10 mouse cellular contexts compared by ENCODE assay signal in genomic region chr4:59869488-59870057, GRCm38 (mm10). TPM values are rescaled to one million over a fixed set of nuclear protein-coding genes. Genes with fewer than 3 reads are reported as not detected.
DNase-seq lines count a peak whose midpoint lies in the region; ATAC-seq and TF ChIP-seq lines count a peak whose summit lies in the region.
"Had no signal": no experiment of that assay in that cellular context is flagged by ENCODE, and none has a peak within 500 bp of the region (broad histone marks: within the 10 kb centered on the region; RNA-seq: fewer than 3 reads in every experiment).

No protein-coding gene starts in this region.

- no peak overlapping the region for H3K4me3 ChIP-seq in midbrain, embryonic 14.5 days (replicated peaks; ENCODE audit: low read depth, low read length)
- no peak overlapping the region for H3K4me3 ChIP-seq in midbrain, embryonic 13.5 days (replicated peaks)
- no peak overlapping the region for H3K4me3 ChIP-seq in gastrocnemius, adult 2 months
- no peak overlapping the region for H3K4me3 ChIP-seq in liver, embryonic 11.5 days (ENCODE audit: low read depth, low read length)

- no peaks in the 10 kb centered on the region for H3K4me1 ChIP-seq in midbrain, embryonic 14.5 days (ENCODE audit: control insufficient read depth, insufficient read depth, low read length)
- 0 out of 2 replicates have a peak, but pooled peaks cover 2% of the 10 kb centered on the region for H3K4me1 ChIP-seq in midbrain, embryonic 13.5 days (replicated peaks)
- peaks cover 7% of the 10 kb centered on the region for H3K4me1 ChIP-seq in liver, embryonic 11.5 days (replicated peaks; ENCODE audit: control insufficient read depth, insufficient read depth, low read length)

- peak; percentile 38 to 67 for DNase-seq in adrenal gland, adult (ENCODE audit: inconsistent age in 2 of 2, low spot score in 1 of 2)
- DNase-seq in adrenal gland, postnatal 4 days (ENCODE audit: low spot score in 2 of 2) = no peak
- peak; percentile 25 for DNase-seq in midbrain, embryonic 14.5 days
- peak; percentile 57 for DNase-seq in gastrocnemius, adult 2 months
- peak; percentile 54 for DNase-seq in lung, postnatal 25 days (ENCODE audit: low spot score)
- no peak for DNase-seq in liver, embryonic 11.5 days (ENCODE audit: low spot score)

- no peaks in the 10 kb centered on the region for H3K36me3 ChIP-seq in midbrain, embryonic 14.5 days (ENCODE audit: control insufficient read depth, insufficient read depth, low read length)
- no peaks in the 10 kb centered on the region for H3K36me3 ChIP-seq in midbrain, embryonic 13.5 days
- no peaks in the 10 kb centered on the region for H3K36me3 ChIP-seq in liver, embryonic 11.5 days (ENCODE audit: control insufficient read depth, insufficient read depth, low read length)

- no peaks in the 10 kb centered on the region for H3K9me3 ChIP-seq in midbrain, embryonic 14.5 days (ENCODE audit: control insufficient read depth, low read length)
- H3K9me3 ChIP-seq in midbrain, embryonic 13.5 days = no peaks in the 10 kb centered on the region
- no peaks in the 10 kb centered on the region for H3K9me3 ChIP-seq in liver, embryonic 11.5 days (ENCODE audit: control insufficient read depth, low read length)

- ATAC-seq in midbrain, embryonic 14.5 days (ENCODE audit: low FRiP score, low TSS enrichment) = no peak
- ATAC-seq in midbrain, embryonic 13.5 days = no peak
- no peak for ATAC-seq in liver, embryonic 11.5 days (replicated peaks; ENCODE audit: low FRiP score)
- ATAC-seq in activated CD4-positive, CD25-positive, alpha-beta regulatory T cell, adult 4 months = no peak

- 76% methylated on average over 6 of the region's 6 CpGs for WGBS in midbrain, embryonic 14.5 days
- WGBS in midbrain, embryonic 13.5 days = 86% methylated on average over 6 of the region's 6 CpGs
- 79% methylated on average over 6 of the region's 6 CpGs for WGBS in liver, embryonic 11.5 days

- intact Hi-C loops in gastrocnemius, adult 2 months (cut with DNase I) = loop anchor here (2.0 to 10.0 kb wide), 4 partner anchors 19 to 505 kb away; partner anchors contain the start of gene Snx30

- TF ChIP-seq CTCF in gastrocnemius, adult 2 months (IDR thresholded peaks at IDR 0.05) = no peak

- H3K4me2 ChIP-seq in midbrain, embryonic 14.5 days (ENCODE audit: low read length) = no peak overlapping the region
- H3K4me2 ChIP-seq in midbrain, embryonic 13.5 days (replicated peaks) = no peak overlapping the region
- no peak overlapping the region for H3K4me2 ChIP-seq in liver, embryonic 11.5 days

- H3K9ac ChIP-seq in midbrain, embryonic 14.5 days (replicated peaks; ENCODE audit: low read length) = no peak overlapping the region
- no peak overlapping the region for H3K9ac ChIP-seq in midbrain, embryonic 13.5 days (replicated peaks)
- no peak overlapping the region for H3K9ac ChIP-seq in liver, embryonic 11.5 days (ENCODE audit: low read depth, low read length)

- no peak overlapping the region for H3K27ac ChIP-seq in midbrain, embryonic 14.5 days (replicated peaks; ENCODE audit: low read depth, low read length)
- H3K27ac ChIP-seq in midbrain, embryonic 13.5 days = no peak overlapping the region
- peak overlapping the region; percentile 76 for H3K27ac ChIP-seq in gastrocnemius, adult 2 months
- H3K27ac ChIP-seq in liver, embryonic 11.5 days (ENCODE audit: low read depth, low read length) = no peak overlapping the region

- no peaks in the 10 kb centered on the region for H3K27me3 ChIP-seq in midbrain, embryonic 14.5 days (ENCODE audit: control insufficient read depth, insufficient read depth, low read length)
- H3K27me3 ChIP-seq in midbrain, embryonic 13.5 days = no peaks in the 10 kb centered on the region
- no peaks in the 10 kb centered on the region for H3K27me3 ChIP-seq in liver, embryonic 11.5 days (replicated peaks; ENCODE audit: control insufficient read depth, insufficient read depth, low read length)

RNA-seq across cellular contexts. Expression of gene Slc46a2, which starts 45.3 kb away (rescaled TPM):
- total RNA-seq in adrenal gland, postnatal 4 days (2021) = not detected
- polyA plus RNA-seq in midbrain, embryonic 14.5 days (2014; fragmentation: Nextera tagmentation; extraction: Ambion mirVana) = not detected in 2 replicates
- 0.09 TPM in 1 of 2 replicates, not detected in the other for polyA plus RNA-seq in midbrain, embryonic 13.5 days (2015; fragmentation: Nextera tagmentation; extraction: Ambion mirVana)
- total RNA-seq in gastrocnemius, adult 2 months (2021) = not detected
- not detected in 2 replicates for polyA plus RNA-seq in liver, embryonic 11.5 days (2014; fragmentation: Nextera tagmentation; extraction: Ambion mirVana)
- polyA plus RNA-seq in activated CD4-positive, CD25-positive, alpha-beta regulatory T cell, adult 4 months (2017; shearing (Covaris generic)) = under 1 TPM; 0.22 to 0.34 TPM
- total RNA-seq: layer of hippocampus, postnatal 14 days; neutrophil, adult 5-6 weeks had no signal

Comparison
In these comparisons a context has a peak if more than half of its experiments do, and no peak if none do; other contexts are left out.
1. DNase-seq: peak in adrenal gland, adult (2 of 2), midbrain, embryonic 14.5 days (single experiment), gastrocnemius, adult 2 months (single experiment) and lung, postnatal 25 days (single experiment); none in adrenal gland, postnatal 4 days (0 of 2) and liver, embryonic 11.5 days (single experiment).